Mouse (Mus musculus): Measurements from ENCODE around the gene Pes1.

DNA sequence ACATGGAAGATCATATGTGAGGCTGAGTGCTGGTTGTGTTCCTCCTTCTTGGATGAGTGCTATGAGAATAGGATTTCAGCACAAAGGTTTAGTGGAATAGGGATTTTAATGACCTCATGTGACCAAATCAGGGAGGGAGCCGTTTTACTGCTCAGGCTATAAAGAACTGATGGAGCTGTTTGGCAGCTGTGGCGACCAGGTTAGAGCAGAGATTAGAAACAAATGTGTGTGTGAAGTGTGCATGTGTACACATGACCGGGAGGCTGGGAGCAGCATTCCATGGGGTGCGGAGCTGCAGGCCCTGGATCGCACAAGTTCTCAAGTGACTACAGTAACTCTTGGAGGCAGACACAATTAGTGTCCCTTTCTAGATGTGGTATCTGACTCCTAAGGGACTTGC lies 35.8 kb downstream of the Pes1 start:
- no peak for TF ChIP-seq CTCF (IDR thresholded peaks at IDR 0.05; ENCODE audit: borderline replicate concordance, extremely low read depth, insufficient read depth, insufficient read length)
- no peak for TF ChIP-seq POLR2A (IDR thresholded peaks at IDR 0.05; ENCODE audit: borderline replicate concordance, extremely low read depth, insufficient read depth, insufficient read length, poor library complexity, severe bottlenecking)

Data from brain, embryonic 14.5 days (tissue).